Mouse (Mus musculus) heart, embryonic 16.5 days (tissue): ENCODE data around the gene Hoxb2. TPM values are rescaled to one million over a fixed set of nuclear protein-coding genes. Genes with fewer than 3 reads are reported as not detected.
A peak's percentile ranks its signal among the peaks of the same experiment; 100 is the strongest.

Source experiments
- ATAC-seq: fragments of 200-750 bp; cut with Nextera tagmentation; replicated peaks from 2 replicates; pipeline ENCODE4 v1.8.0; 2017; ENCODE audit warnings: moderate number of reproducible peaks; ENCODE audit not compliant: insufficient read depth, low FRiP score; ENCODE audit errors: extremely low read depth
- H3K27ac ChIP-seq: fragments of 300-500 bp; sonication (generic); 2 replicates; pipeline ENCODE4 v1.5.1; 2014; ENCODE audit warnings: mild to moderate bottlenecking, low read length, control low read depth, moderate library complexity
- H3K27me3 ChIP-seq: fragments of 300-500 bp; sonication (generic); 2 replicates; pipeline ENCODE4 v1.6.1; 2014; ENCODE audit warnings: low read length, mixed read lengths; ENCODE audit not compliant: control insufficient read depth, insufficient read depth
- H3K36me3 ChIP-seq: fragments of 300-500 bp; sonication (generic); 2 replicates; pipeline ENCODE4 v1.6.1; 2014; ENCODE audit not compliant: control insufficient read depth, insufficient read depth
- H3K4me1 ChIP-seq: fragments of 300-500 bp; sonication (generic); 2 replicates; pipeline ENCODE4 v1.6.1; 2014; ENCODE audit warnings: low read length, mixed read lengths; ENCODE audit not compliant: control insufficient read depth, insufficient read depth
- H3K4me2 ChIP-seq: fragments of 300-500 bp; sonication (generic); 2 replicates; pipeline ENCODE4 v1.6.1; 2014; ENCODE audit warnings: low read depth, mild to moderate bottlenecking, control low read depth, low read length
- H3K4me3 ChIP-seq: fragments of 300-500 bp; sonication (generic); 2 replicates; pipeline ENCODE4 v1.5.1; 2014; ENCODE audit warnings: mild to moderate bottlenecking, control low read depth, low read length
- H3K9ac ChIP-seq: fragments of 300-500 bp; sonication (generic); 2 replicates; pipeline ENCODE4 v1.6.1; 2014; ENCODE audit warnings: low read length, control low read depth
- H3K9me3 ChIP-seq: fragments of 300-500 bp; sonication (generic); replicated peaks from 2 replicates; pipeline ENCODE4 v1.6.1; 2016; ENCODE audit warnings: low read length; ENCODE audit not compliant: control insufficient read depth
- WGBS: fragments of 180-500 bp; shearing (Covaris S2); extraction: QIAGEN DNeasy Blood & Tissue Kit; methylation state at CpG from one replicate; pipeline ENCODE4 v1.1.7; 2014; 5-methylcytosine and 5-hydroxymethylcytosine counted together
- polyA plus RNA-seq: library from polyadenylated mRNA; unstranded; fragments of >200 nt; fragmentation: Nextera tagmentation; extraction: Ambion mirVana; gene quantifications from 2 replicates; pipeline ENCODE4 v1.2.1, GENCODE M21; 2015

The Hoxb2 gene
- polyA plus RNA-seq, 1 experiment from 2014 or later = 2.5 TPM

DNA sequence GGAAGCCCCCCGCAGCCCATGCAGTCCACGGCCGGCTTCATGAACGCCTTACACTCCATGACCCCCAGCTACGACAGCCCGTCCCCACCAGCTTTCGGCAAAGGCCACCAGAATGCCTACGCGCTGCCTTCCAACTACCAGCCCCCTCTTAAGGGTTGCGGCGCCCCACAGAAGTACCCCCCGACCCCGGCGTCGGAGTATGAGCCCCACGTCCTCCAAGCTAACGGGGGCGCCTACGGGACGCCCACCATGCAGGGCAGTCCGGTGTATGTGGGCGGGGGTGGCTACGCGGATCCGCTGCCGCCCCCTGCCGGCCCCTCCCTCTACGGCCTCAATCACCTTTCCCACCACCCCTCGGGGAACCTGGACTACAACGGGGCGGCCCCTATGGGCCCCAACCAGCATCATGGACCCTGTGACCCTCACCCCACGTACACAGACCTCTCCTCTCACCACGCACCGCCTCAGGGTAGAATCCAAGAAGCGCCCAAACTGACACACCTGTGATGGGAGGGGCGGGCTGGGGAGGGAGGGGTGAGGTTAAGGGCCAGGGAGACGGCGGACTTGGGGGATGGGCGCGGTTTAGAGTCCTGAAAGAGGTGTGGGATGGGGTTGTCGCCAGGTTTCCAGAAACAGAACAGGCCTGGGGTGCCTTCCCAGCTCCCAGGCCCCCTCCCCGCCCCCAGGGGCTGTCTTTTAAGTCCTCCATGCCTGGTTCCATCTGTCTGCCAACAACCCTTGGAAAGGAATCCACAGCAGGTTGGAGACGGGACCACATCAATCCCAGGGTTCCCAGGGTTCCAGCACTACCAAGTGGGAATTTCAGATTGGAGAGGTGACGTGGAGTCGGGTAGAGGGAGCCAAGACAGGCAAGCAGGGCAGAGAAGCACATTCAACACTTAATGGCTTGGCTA lies 4.2 kb upstream of the Hoxb2 start:
- no peak for ATAC-seq
- Histone ChIP-seq H3K4me1 (peaks cover 5% of the 10 kb centered on the region), H3K36me3 (no peaks in the 10 kb centered on the region), H3K4me3 (peak overlapping the region; percentile 44), H3K9ac (peak overlapping the region; percentile 50), H3K9me3 (no peaks in the 10 kb centered on the region), H3K27ac (peak overlapping the region; percentile 21), H3K27me3 (peaks cover 86% of the 10 kb centered on the region), H3K4me2 (peak overlapping the region; percentile 71)
- WGBS = 7% methylated on average over 45 of the region's 45 CpGs

DNA sequence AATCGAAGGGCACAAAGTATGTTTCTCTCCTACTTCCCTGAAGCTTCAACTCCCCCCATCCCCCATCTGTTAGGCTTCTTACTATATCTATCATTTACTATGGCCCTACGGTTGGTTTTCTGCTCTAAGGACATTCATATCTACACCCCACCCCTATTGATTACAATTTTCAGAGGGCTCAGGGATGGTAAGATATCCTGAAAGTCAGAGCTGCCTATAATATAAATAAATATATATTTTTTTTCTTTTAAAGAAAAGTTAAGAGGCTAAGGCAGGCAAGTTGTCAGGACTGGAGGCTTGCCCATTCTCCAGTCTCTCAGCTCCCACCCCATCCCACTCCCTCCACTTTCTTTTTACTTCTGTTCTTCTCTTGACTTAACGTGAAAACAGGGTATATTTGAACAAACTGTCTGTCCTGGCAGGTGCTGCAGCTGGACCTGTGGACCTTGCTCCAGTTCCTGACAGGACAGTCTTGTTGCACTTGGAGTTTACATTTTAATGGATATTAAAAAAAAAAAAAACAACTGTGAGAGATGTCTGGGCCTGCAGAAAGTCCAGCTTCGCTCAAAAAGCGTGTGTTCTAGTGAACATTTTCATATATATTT lies 3.3 kb upstream of the Hoxb2 start:
- Histone ChIP-seq H3K9me3 (no peaks in the 10 kb centered on the region), H3K4me1 (peaks cover 5% of the 10 kb centered on the region), H3K27me3 (peaks cover 92% of the 10 kb centered on the region), H3K9ac (no peak overlapping the region), H3K4me3 (no peak overlapping the region), H3K36me3 (no peaks in the 10 kb centered on the region), H3K4me2 (no peak overlapping the region), H3K27ac (no peak overlapping the region)
- 56% methylated on average over 5 of the region's 5 CpGs for WGBS
- no peak for ATAC-seq

DNA sequence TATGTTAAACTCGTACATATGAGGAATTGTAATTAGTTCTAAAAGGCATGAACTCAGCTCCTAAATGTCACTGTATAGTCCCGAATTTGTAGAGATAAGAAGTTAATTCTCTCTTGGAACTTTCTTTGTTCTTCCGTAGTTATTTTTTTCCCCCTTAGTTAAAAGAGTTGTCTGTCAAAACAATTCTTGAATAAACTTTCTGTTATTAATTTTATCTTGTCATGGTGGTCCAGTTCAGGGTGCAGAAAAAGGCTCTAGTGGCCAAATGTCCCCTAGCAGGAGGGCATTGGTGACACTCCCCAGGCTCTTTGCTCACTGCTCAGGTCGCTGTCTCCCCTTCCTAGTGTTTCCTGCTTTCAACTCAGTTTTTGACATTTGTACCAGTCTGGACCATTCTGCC lies 2.6 kb upstream of the Hoxb2 start:
- no peak overlapping the region for H3K9ac ChIP-seq

DNA sequence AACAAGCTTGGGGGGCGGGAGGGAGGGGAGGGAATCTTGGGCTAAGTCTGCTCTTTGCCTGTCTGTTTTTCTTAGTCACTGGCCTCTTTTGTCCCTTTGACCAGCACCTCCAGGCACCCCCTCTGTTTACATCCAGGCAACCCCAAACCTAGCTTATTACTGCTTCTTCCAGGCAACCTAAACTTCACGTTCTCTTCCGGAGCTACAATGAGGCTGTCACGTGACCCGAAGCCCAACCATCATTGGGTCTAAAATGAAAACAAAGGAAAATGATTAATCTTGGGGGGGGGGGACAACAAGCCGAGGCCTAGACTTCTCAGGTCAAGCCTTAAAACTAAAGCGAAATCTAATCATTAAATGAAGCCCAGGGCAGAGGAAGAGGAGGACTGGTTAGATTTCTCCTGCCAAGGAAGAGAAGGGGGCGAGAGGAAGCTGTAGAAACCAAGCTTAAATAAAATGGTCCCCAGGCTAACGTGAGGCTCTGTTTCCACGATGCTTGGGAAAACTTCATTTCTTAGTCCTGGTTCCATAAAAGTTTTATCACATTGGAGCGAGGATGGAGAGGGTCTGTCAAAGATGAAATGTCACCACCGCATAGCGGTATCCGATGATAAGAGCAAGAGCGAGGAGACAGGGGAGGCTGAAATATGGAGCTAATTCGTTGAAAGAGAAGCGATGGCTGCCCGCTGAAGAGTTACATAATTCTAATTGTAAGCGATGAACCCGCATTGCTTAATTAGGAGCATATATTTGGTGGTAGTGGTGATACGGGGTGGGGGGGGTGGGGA lies 2.0 kb upstream of the Hoxb2 start:
- Histone ChIP-seq H3K27me3 (peaks cover 93% of the 10 kb centered on the region), H3K4me2 (0 out of 2 replicates have a peak overlapping the region, but pooled peaks have one; percentile 15)
- ATAC-seq = no peak

More for the DNA sequence above, 2.6 kb upstream of the Hoxb2 start:
- H3K4me1 ChIP-seq = peaks cover 5% of the 10 kb centered on the region
- H3K4me3 ChIP-seq = no peak overlapping the region
- WGBS = 40% methylated on average over 4 of the region's 4 CpGs
- H3K27me3 ChIP-seq = peaks cover 94% of the 10 kb centered on the region
- H3K36me3 ChIP-seq = no peaks in the 10 kb centered on the region
- no peak for ATAC-seq
- no peaks in the 10 kb centered on the region for H3K9me3 ChIP-seq
- no peak overlapping the region for H3K4me2 ChIP-seq
- no peak overlapping the region; the same call in 1 of the 2 replicates for H3K27ac ChIP-seq

GRCm38 (mm10) chr11:96348988-96349387 lies 1.3 kb upstream of the Hoxb2 start:
- Histone ChIP-seq H3K4me3 (no peak overlapping the region), H3K27ac (no peak overlapping the region), H3K36me3 (no peaks in the 10 kb centered on the region), H3K9me3 (no peaks in the 10 kb centered on the region), H3K4me2 (no peak overlapping the region), H3K4me1 (peaks cover 5% of the 10 kb centered on the region), H3K27me3 (peaks cover 88% of the 10 kb centered on the region), H3K9ac (no peak overlapping the region)
- ATAC-seq = no peak
- whole genome bisulfite sequencing = 65% methylated on average over 3 of the region's 3 CpGs

More for the DNA sequence above, 2.0 kb upstream of the Hoxb2 start:
- peak overlapping the region; percentile 46; the same call in 1 of the 2 replicates for H3K27ac ChIP-seq
- H3K36me3 ChIP-seq = no peaks in the 10 kb centered on the region
- no peak overlapping the region for H3K4me3 ChIP-seq
- H3K9ac ChIP-seq = peak overlapping the region; percentile 20; the same call in 1 of the 2 replicates
- peaks cover 5% of the 10 kb centered on the region for H3K4me1 ChIP-seq
- no peaks in the 10 kb centered on the region for H3K9me3 ChIP-seq
- 20% methylated on average over 21 of the region's 21 CpGs for WGBS

- peak overlapping the region; percentile 33; the same call in 1 of the 2 replicates for H3K4me2 ChIP-seq
- H3K9me3 ChIP-seq = no peaks in the 10 kb centered on the region
- H3K4me1 ChIP-seq = peaks cover 5% of the 10 kb centered on the region
- peaks cover 86% of the 10 kb centered on the region for H3K27me3 ChIP-seq
- H3K36me3 ChIP-seq = no peaks in the 10 kb centered on the region
- peak overlapping the region; percentile 45; the same call in 1 of the 2 replicates for H3K27ac ChIP-seq
- H3K4me3 ChIP-seq = no peak overlapping the region
- whole genome bisulfite sequencing = 34% methylated on average over 14 of the region's 14 CpGs
- ATAC-seq = no peak
- no peak overlapping the region for H3K9ac ChIP-seq
Observed at GRCm38 (mm10) chr11:96349491-96350340, 609 bp upstream of the Hoxb2 start.

DNA sequence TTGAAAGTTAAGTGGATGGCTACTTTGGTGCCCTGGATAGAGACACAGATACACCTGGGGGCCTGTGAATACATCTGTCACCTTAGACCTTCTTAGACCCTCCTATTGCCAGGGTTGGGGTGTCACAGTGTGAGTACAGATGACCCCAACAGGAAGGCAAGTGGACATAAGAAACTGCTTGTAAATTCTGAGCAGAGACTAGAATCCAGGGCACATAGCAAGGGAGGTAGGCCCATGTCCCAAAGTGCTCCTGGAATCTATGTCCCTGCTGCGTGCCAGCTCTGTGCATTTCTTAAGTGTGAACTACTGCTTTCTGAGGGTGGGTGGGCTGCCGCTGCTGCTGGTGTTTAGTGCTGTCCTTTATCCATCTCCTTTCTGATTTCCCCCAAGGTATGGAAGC lies 466 bp downstream of the Hoxb2 start:
- Histone ChIP-seq H3K9me3 (no peaks in the 10 kb centered on the region), H3K9ac (no peak overlapping the region), H3K27ac (no peak overlapping the region; the same call in 1 of the 2 replicates), H3K4me3 (no peak overlapping the region), H3K36me3 (no peaks in the 10 kb centered on the region), H3K4me2 (no peak overlapping the region), H3K27me3 (peaks cover 83% of the 10 kb centered on the region), H3K4me1 (peaks cover under 1% of the 10 kb centered on the region)
- no peak for ATAC-seq
- WGBS = 60% methylated on average over 2 of the region's 2 CpGs

DNA sequence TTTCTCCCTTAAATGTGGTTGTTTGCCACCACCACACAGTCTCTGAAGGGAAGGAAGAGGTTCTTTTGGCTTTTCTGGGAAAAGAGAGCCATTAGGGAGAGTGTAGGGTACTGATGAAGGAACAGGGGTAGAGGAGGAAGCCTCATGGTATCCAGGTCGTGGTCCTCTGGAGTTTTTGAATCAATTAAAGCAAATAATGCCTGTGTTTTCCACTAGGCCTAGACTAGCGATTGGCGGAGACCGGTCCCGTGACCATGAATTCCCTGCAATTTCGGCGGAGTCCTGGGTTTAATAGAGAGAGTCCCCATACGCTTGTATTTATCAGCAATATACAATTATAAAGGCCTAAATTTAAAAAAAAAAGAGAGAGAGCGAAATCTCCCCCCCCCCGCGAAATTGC lies 987 bp downstream of the Hoxb2 start:
- 22% methylated on average over 11 of the region's 11 CpGs for WGBS
- no peak for ATAC-seq
- Histone ChIP-seq H3K36me3 (no peaks in the 10 kb centered on the region), H3K4me2 (peak overlapping the region; percentile 56; the same call in 1 of the 2 replicates), H3K9ac (no peak overlapping the region), H3K4me1 (no peaks in the 10 kb centered on the region), H3K4me3 (peak overlapping the region; percentile 53), H3K9me3 (no peaks in the 10 kb centered on the region), H3K27ac (peak overlapping the region; percentile 15; the same call in 1 of the 2 replicates), H3K27me3 (peaks cover 83% of the 10 kb centered on the region)
